Mouse (Mus musculus): ENCODE measurements at regions not wholly inside any gene's neighbourhood (a gene's known extent, or its start where the extent isn't known, plus 50 kb on each side); places are given as distances from the start of the nearest gene placed in this dataset.

DNA sequence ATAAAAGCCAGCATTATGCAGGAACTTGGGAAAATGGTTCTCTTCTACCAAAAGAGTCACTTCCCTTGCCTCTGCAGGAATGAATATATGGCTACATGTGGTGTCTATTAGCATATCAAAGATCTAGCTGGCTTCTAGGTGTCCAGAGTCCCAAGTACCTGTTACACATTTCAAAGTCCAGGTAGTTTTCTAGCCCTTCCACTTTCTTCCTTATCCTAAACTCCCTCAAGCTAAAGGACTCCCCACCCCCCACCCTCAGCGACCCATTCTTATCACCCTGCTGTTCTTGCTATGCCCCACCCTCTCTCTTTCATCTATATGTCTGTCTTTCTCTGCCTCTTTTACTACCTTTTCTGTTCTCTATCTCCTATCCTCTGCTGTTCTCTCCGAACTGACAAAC is 288.3 kb upstream of the Cntn4 start:
- peak; percentile 12 for DNase-seq (ENCODE audit: low read depth, low spot score)

DNA sequence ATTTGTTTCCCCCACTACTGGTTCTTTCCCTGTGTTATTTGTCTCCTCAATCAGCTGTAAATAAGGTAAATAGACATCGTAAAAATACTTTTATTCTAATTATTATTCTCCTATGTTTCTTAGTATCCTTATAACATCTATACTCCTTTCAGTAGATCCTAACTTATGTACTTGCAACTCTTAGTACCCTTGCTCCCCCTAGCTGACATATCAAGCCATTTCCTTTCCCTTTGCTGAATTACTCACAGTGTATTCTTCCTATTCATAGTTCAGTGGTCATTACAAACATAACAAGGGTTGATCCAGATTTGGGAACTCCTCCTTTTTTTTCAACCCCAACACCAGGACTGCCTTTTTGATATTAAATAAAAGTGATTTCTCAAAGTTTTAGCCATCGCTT is 279.1 kb upstream of the Cntn4 start:
- DNase-seq (ENCODE audit: low read depth, low spot score) = no peak

GRCm38 (mm10) chr6:105417551-105417950 is 259.9 kb upstream of the Cntn4 start:
- no peak for DNase-seq (ENCODE audit: low read depth, low spot score)

DNA sequence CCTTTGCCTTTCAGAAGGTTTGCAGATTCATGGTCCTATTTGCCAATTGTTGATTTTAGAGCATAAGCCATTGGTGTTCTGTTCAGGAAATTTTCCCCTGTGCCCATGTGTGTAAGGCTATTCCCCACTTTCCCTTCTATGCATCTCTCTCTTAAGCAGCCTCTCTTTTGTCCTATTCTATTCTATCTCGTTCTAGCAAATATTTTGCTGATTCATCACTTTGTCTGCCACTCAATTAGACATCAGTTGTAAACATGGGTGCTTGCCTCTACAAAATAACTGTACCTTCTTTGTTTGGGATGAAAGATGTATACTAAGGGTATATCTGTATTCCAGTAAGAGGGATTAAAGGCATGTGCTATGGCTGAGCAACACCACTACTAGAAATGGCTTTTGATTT is 230.3 kb upstream of the Cntn4 start:
- DNase-seq (ENCODE audit: low read depth, low spot score) = no peak

GRCm38 (mm10) chr6:105483388-105483787 is 194.1 kb upstream of the Cntn4 start:
- DNase-seq (ENCODE audit: low read depth, low spot score) = no peak

- peak; percentile 39 for DNase-seq (ENCODE audit: low read depth, low spot score)
Measured at GRCm38 (mm10) chr6:105493308-105493707, 184.2 kb upstream of the Cntn4 start.
